In genomic region chr4:99459436-99459835, GRCm38 (mm10) we compare ENCODE assay signal across 8 mouse cellular contexts.
A peak's percentile ranks its signal among the peaks of the same experiment; 100 is the strongest.
DNase-seq lines count a peak whose midpoint lies in the region; ATAC-seq and TF ChIP-seq lines count a peak whose summit lies in the region.

No protein-coding gene starts in this region.

- peak overlapping the region; percentile 19; the same call in 1 of the 2 replicates for H3K4me2 ChIP-seq in limb, embryonic 14.5 days (replicated peaks; ENCODE audit: low read depth, low read length, severe bottlenecking)

- intact Hi-C loops in heart, postnatal 36 days (cut with DNase I) = no loop called here

- no peak overlapping the region for H3K27ac ChIP-seq in limb, embryonic 14.5 days (replicated peaks; ENCODE audit: low read depth, low read length)

- no peaks in the 10 kb centered on the region for H3K9me3 ChIP-seq in limb, embryonic 14.5 days (ENCODE audit: control insufficient read depth, low read length)

- H3K4me1 ChIP-seq in limb, embryonic 14.5 days (ENCODE audit: control insufficient read depth, insufficient read depth, low read length) = peaks cover 4% of the 10 kb centered on the region; the same call in 1 of the 2 replicates

- 3% methylated on average over 14 of the region's 14 CpGs for WGBS in limb, embryonic 14.5 days

- no peak for TF ChIP-seq POLR2A in limb, embryonic 14.5 days (IDR thresholded peaks at IDR 0.05; ENCODE audit: borderline replicate concordance, extremely low read depth, insufficient read depth, insufficient read length)

- peak; percentile 74 for ATAC-seq in limb, embryonic 14.5 days (ENCODE audit: low FRiP score, low read depth)

- H3K27me3 ChIP-seq in limb, embryonic 14.5 days (ENCODE audit: control insufficient read depth, insufficient read depth, low read length) = no peaks in the 10 kb centered on the region

- DNase-seq in heart, adult 11 months = peak; percentile 52
- no peak for DNase-seq in heart, postnatal 36 days
- peak; percentile 52 to 71 for DNase-seq in cerebellum, postnatal 25 days
- DNase-seq in frontal cortex, postnatal 25 days (ENCODE audit: low spot score in 2 of 2) = peak; percentile 16 to 32
- DNase-seq in kidney, postnatal 10 days = peak; percentile 37
- peak; percentile 57 for DNase-seq in limb, embryonic 14.5 days (ENCODE audit: low spot score)
- peak; percentile 36 to 41 for DNase-seq in right cerebral cortex, postnatal 36 days (ENCODE audit: low spot score in 2 of 2)
- DNase-seq in thymus, postnatal 4 days = no peak

- no peaks in the 10 kb centered on the region for H3K36me3 ChIP-seq in limb, embryonic 14.5 days (ENCODE audit: control insufficient read depth, insufficient read depth, low read length)

- H3K4me3 ChIP-seq in limb, embryonic 14.5 days (replicated peaks; ENCODE audit: low read length) = no peak overlapping the region

- H3K9ac ChIP-seq in limb, embryonic 14.5 days (ENCODE audit: low read depth, low read length, severe bottlenecking) = no peak overlapping the region

Comparison
In these comparisons a context has a peak if more than half of its experiments do, and no peak if none do; other contexts are left out.
1. DNase-seq: peak in heart, adult 11 months (single experiment), cerebellum, postnatal 25 days (2 of 2), frontal cortex, postnatal 25 days (2 of 2), kidney, postnatal 10 days (single experiment), limb, embryonic 14.5 days (single experiment) and right cerebral cortex, postnatal 36 days (2 of 2); none in heart, postnatal 36 days (0 of 2) and thymus, postnatal 4 days (single experiment).